Mouse (Mus musculus) neural tube, embryonic 15.5 days (tissue): ENCODE data around the gene Spef2. TPM values are rescaled to one million over a fixed set of nuclear protein-coding genes. Genes with fewer than 3 reads are reported as not detected.
"Not testable (repeated sequence)": the region's sequence is repeated elsewhere in the genome, so short reads cannot be mapped to it uniquely, and the experiment has no call there.

ENCODE experiments used
- ATAC-seq: fragments of 200-750 bp; cut with Nextera tagmentation; 2 replicates; pipeline ENCODE4 v1.8.0; 2017; ENCODE audit warnings: mild to moderate bottlenecking, moderate TSS enrichment, moderate library complexity; ENCODE audit not compliant: low FRiP score
- H3K27ac ChIP-seq: fragments of 300-500 bp; sonication (generic); replicated peaks from 2 replicates; pipeline ENCODE4 v1.5.1; 2015; ENCODE audit warnings: mild to moderate bottlenecking, inconsistent platforms
- H3K27me3 ChIP-seq: fragments of 300-500 bp; sonication (generic); replicated peaks from 2 replicates; pipeline ENCODE4 v1.6.1; 2015; ENCODE audit warnings: inconsistent platforms
- H3K36me3 ChIP-seq: fragments of 300-500 bp; sonication (generic); 2 replicates; pipeline ENCODE4 v1.6.1; 2015; ENCODE audit warnings: inconsistent platforms
- H3K4me1 ChIP-seq: fragments of 300-500 bp; sonication (generic); 2 replicates; pipeline ENCODE4 v1.6.1; 2015; ENCODE audit warnings: inconsistent platforms
- H3K4me2 ChIP-seq: fragments of 300-500 bp; sonication (generic); 2 replicates; pipeline ENCODE4 v1.6.1; 2015; ENCODE audit warnings: inconsistent platforms, mild to moderate bottlenecking, moderate library complexity
- H3K4me3 ChIP-seq: fragments of 300-500 bp; sonication (generic); replicated peaks from 2 replicates; pipeline ENCODE4 v1.5.1; 2015; ENCODE audit warnings: mild to moderate bottlenecking, inconsistent platforms
- H3K9ac ChIP-seq: fragments of 300-500 bp; sonication (generic); replicated peaks from 2 replicates; pipeline ENCODE4 v1.6.1; 2015; ENCODE audit warnings: mild to moderate bottlenecking, inconsistent platforms
- H3K9me3 ChIP-seq: fragments of 300-500 bp; sonication (generic); replicated peaks from 2 replicates; pipeline ENCODE4 v1.6.1; 2016; ENCODE audit warnings: inconsistent platforms
- WGBS: fragments of 180-500 bp; shearing (Covaris S2); methylation state at CpG from one replicate; pipeline ENCODE4 v1.1.7; 2015; ENCODE audit warnings: mixed read lengths; 5-methylcytosine and 5-hydroxymethylcytosine counted together
- polyA plus RNA-seq: library from polyadenylated mRNA; unstranded; fragments of >200 nt; fragmentation: Nextera tagmentation; extraction: Ambion mirVana; gene quantifications from 2 replicates; pipeline ENCODE4 v1.2.1, GENCODE M21; 2015

Spef2 gene
- polyA plus RNA-seq, 1 experiment from 2014 or later, result 1.0 TPM

DNA sequence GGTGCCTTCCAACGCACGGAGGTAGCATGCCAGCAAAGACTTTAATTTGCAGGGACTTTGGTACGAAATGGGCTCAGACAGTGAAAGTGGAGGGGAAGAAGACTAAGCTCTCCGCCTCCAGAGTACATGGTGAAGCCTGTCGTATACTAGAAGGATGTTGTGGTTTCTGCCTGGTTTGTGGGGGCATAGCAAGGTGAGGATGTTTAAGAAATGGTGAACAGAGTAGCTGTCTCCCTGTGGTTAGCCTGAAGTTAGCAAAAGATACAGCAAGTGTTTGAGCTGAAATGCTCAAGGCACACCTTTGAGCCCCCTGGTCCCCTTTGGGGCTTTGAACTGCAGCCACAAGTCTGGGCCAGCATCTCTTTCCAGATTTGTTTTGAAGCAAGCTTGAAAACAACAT, 173.9 kb downstream of the Spef2 start:
- no peaks in the 10 kb centered on the region for H3K36me3 ChIP-seq
- H3K27ac ChIP-seq, result no peak overlapping the region
- H3K27me3 ChIP-seq, result no peaks in the 10 kb centered on the region
- no peaks in the 10 kb centered on the region for H3K9me3 ChIP-seq
- no peak overlapping the region for H3K4me2 ChIP-seq
- H3K9ac ChIP-seq, result no peak overlapping the region
- no peak overlapping the region for H3K4me3 ChIP-seq
- H3K4me1 ChIP-seq, result no peaks in the 10 kb centered on the region
- 92% methylated on average over 5 of the region's 5 CpGs for WGBS
- ATAC-seq, result no peak

DNA sequence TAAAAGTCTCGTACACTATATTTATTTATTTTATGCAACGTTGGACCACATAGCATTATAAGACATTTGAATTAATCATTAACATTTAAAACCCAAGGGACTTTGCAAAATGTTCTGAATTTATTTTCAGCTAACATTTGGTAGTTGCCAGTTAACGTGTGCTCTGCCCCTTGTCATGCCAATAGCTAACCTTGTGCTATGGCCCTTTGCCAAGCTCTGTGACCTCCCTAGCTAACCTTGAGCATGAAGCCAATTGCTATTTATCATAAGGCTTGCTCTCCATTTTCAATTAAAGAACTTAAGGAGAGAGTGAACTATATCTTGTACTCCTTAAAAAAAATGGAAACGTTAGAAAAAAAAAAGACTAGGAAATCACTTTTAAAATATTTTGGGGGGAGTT, 175.3 kb downstream of the Spef2 start:
- H3K4me2 ChIP-seq, result no peak overlapping the region
- no peak for ATAC-seq
- H3K27ac ChIP-seq, result no peak overlapping the region
- no peak overlapping the region for H3K4me3 ChIP-seq
- WGBS, result 87% methylated on average over 4 of the region's 4 CpGs
- no peaks in the 10 kb centered on the region for H3K27me3 ChIP-seq
- no peaks in the 10 kb centered on the region for H3K9me3 ChIP-seq
- no peak overlapping the region for H3K9ac ChIP-seq
- no peaks in the 10 kb centered on the region for H3K36me3 ChIP-seq
- H3K4me1 ChIP-seq, result no peaks in the 10 kb centered on the region

DNA sequence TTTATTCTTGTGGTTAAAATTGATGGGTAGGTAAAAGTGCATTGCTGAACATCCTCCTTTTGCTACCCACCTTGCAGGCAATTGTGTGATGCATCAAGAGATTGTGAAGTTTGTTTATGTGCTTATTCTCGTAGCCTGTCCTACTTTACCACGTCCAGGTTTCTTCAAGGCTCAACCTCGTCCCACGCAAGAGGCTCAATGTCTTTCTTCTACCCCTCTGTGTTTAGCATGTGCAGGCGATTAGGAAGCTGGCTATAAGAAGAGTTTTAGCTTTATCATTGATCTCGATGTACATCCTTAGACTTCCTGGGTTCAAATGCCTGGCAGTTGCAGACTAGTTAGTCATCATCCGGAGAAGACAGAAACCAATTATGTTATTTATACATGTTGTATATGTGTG, 176.0 kb downstream of the Spef2 start:
- H3K4me2 ChIP-seq, result no peak overlapping the region
- no peak overlapping the region for H3K9ac ChIP-seq
- H3K9me3 ChIP-seq, result no peaks in the 10 kb centered on the region
- H3K4me1 ChIP-seq, result no peaks in the 10 kb centered on the region
- WGBS, result 92% methylated on average over 7 of the region's 7 CpGs
- ATAC-seq, result no peak
- H3K4me3 ChIP-seq, result no peak overlapping the region
- no peaks in the 10 kb centered on the region for H3K36me3 ChIP-seq
- no peak overlapping the region for H3K27ac ChIP-seq
- H3K27me3 ChIP-seq, result no peaks in the 10 kb centered on the region

DNA sequence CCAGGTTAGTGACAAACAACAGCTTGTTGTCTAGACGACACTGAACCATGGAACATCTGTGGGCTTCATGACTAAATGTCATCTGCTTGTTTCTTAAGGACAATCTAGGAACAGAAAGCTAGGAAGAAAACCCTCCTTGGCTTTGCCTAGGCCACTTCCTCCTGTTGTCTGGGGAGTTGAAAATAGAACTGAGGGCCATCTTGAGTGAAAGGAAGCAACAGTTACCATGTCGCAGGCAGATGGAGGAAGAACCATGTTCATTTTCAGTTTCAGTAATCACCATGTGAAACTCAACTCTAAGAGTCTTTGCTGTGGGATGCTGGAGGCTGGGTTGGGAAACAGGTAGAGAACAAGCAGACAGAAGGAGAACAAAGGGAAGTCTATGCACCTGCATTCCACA, 176.8 kb downstream of the Spef2 start:
- no peak for ATAC-seq
- H3K4me1 ChIP-seq, result no peaks in the 10 kb centered on the region
- no peaks in the 10 kb centered on the region for H3K27me3 ChIP-seq
- WGBS, result 85% methylated on average over 2 of the region's 2 CpGs
- no peak overlapping the region for H3K9ac ChIP-seq
- H3K9me3 ChIP-seq, result no peaks in the 10 kb centered on the region
- no peak overlapping the region for H3K4me3 ChIP-seq
- H3K36me3 ChIP-seq, result no peaks in the 10 kb centered on the region
- no peak overlapping the region for H3K27ac ChIP-seq
- H3K4me2 ChIP-seq, result no peak overlapping the region

DNA sequence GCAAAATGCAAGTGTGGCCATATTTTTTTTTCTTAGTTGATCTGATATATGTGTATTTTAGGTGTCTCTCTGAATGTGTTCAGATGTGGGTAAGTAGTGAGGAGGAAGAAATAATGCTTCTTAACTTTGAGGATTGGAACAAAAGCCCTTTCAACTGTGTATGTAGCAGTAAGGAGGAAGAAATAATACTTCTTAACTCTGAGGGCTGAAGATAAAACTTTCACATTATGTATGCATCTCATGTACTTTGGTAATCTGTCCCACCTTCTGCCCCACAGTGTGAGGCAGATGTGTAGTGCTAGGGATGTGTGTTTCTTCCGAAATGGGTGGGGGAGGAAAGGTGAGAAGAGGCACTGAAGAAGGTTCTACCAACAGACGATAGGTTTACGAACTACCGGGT, 181.4 kb downstream of the Spef2 start:
- ATAC-seq, result no peak
- Histone ChIP-seq H3K4me2 (no peak overlapping the region), H3K27ac (no peak overlapping the region), H3K4me3 (no peak overlapping the region), H3K9me3 (no peaks in the 10 kb centered on the region), H3K4me1 (no peaks in the 10 kb centered on the region), H3K27me3 (no peaks in the 10 kb centered on the region), H3K36me3 (no peaks in the 10 kb centered on the region), H3K9ac (no peak overlapping the region)
- WGBS, result 94% methylated on average over 4 of the region's 4 CpGs

DNA sequence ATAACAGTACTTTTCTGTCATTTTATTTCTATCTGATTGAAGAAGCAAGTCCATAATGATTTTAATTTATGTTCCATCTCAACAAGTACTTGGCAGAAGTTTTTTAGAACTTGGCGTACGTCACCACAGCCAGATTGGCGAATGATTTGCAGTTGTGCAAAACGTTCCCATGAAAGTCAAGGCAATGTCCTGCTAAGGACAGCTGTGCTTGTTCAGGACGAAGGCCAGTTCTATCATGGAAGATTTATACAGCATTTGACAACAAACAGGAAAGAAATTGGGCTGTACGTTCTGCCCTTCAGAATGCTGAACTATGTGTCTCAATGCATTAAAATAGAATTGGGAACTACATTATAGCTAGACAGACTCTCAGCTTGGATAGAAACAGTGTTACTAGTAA, 183.3 kb downstream of the Spef2 start:
- Histone ChIP-seq H3K9me3 (no peaks in the 10 kb centered on the region), H3K36me3 (no peaks in the 10 kb centered on the region), H3K4me1 (no peaks in the 10 kb centered on the region), H3K4me2 (no peak overlapping the region), H3K27me3 (no peaks in the 10 kb centered on the region), H3K9ac (no peak overlapping the region), H3K27ac (no peak overlapping the region), H3K4me3 (no peak overlapping the region)
- no peak for ATAC-seq
- WGBS, result 77% methylated on average over 6 of the region's 6 CpGs

DNA sequence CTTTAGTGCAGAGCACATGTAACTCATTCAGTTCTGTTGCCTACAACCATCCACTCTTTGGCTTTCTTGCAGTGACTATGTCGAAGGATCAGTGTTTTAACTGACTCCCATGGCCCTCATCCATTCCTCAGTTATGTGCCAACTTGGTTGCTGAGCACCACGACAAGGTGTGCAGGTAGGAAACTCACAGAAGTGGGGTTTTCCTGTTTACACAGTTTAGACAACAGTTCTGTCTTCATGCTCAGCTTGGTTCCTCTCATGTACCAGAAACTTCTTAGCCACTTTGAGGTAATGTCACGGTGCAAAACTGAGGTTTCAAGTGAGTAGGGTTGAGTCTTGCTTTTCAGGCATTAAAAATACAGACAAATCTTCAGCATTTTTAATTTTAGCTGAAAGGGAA, 184.5 kb downstream of the Spef2 start:
- Histone ChIP-seq H3K36me3 (no peaks in the 10 kb centered on the region), H3K9me3 (no peaks in the 10 kb centered on the region), H3K27ac (no peak overlapping the region), H3K4me1 (no peaks in the 10 kb centered on the region), H3K4me3 (no peak overlapping the region), H3K4me2 (no peak overlapping the region), H3K27me3 (no peaks in the 10 kb centered on the region), H3K9ac (no peak overlapping the region)
- WGBS, result 86% methylated on average over 3 of the region's 3 CpGs
- ATAC-seq, result no peak

DNA sequence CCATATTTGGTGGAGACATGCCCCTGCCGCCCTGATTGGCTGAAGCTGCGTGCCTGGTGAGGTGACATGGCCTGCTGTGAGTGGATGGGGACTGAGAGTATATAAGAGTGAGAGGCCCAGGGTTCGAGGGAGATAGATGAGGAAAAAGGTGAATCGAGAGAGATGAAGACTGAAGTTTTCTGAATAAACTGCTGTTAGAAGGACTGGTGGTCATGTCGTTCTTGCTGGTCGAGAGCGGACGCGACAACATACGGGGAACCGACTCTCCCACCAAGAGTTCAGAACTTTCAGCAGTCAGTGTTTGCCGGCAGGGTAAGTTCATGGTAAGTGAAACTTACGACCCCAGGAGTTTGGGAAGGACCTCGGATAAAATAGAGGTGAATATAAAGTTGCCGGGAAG, 191.4 kb downstream of the Spef2 start:
- H3K4me1 ChIP-seq, ATAC-seq, H3K27ac ChIP-seq, H3K9me3 ChIP-seq, H3K4me2 ChIP-seq, H3K9ac ChIP-seq, H3K4me3 ChIP-seq, H3K36me3 ChIP-seq, H3K27me3 ChIP-seq: not testable (repeated sequence)
- WGBS, result 93% methylated on average over 15 of the region's 15 CpGs

DNA sequence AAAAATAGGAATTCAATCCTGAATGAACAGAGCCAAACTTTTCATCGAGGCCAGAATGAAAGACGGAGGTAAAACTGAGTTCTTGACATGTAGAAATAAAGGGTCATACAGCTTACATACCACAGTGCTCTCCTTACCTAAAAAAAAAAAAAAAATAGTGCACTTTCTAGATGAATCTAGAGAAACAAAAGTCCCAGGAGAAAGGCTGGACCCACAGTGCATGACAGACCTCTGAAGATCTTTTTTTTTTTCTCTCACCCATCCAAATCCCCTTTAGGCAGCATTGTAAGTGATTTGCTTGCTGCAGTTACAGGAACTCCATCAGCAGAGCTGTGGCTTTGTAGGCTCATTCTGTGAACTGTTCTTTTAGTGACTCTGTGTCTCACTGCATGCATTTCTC, 199.7 kb downstream of the Spef2 start:
- no peak overlapping the region for H3K9ac ChIP-seq
- H3K27me3 ChIP-seq, result no peaks in the 10 kb centered on the region
- ATAC-seq, result no peak
- H3K27ac ChIP-seq, result no peak overlapping the region
- H3K4me1 ChIP-seq, result no peaks in the 10 kb centered on the region
- H3K4me2 ChIP-seq, result no peak overlapping the region
- no peaks in the 10 kb centered on the region for H3K9me3 ChIP-seq
- H3K36me3 ChIP-seq, result no peaks in the 10 kb centered on the region
- H3K4me3 ChIP-seq, result no peak overlapping the region
- WGBS, result 98% methylated on average over 2 of the region's 2 CpGs

DNA sequence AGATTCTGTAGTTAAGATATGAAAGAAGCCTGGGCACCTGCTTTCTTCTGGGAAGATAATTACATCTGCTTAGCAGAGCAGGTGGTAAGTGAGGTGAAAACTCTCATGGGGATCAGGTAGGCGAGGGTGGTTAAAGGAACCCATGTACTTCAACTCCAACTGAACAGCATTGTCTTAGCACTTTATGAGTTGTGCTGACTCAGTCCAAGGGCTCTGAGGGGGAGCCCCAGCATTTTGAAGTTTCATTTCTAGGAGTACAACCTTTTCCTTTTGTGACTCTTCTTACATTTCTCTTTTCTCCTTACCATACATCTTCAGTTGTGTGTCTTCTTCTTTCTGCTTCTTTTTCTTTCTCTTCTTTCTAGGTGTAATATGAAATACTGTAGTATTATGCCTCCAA, 213.5 kb downstream of the Spef2 start:
- Histone ChIP-seq H3K9me3 (no peaks in the 10 kb centered on the region), H3K4me2 (no peak overlapping the region), H3K4me3 (no peak overlapping the region), H3K27me3 (no peaks in the 10 kb centered on the region), H3K4me1 (no peaks in the 10 kb centered on the region), H3K27ac (no peak overlapping the region), H3K36me3 (no peaks in the 10 kb centered on the region), H3K9ac (no peak overlapping the region)
- ATAC-seq, result no peak
- WGBS, result 88% methylated on average over 1 of the region's 1 CpGs

DNA sequence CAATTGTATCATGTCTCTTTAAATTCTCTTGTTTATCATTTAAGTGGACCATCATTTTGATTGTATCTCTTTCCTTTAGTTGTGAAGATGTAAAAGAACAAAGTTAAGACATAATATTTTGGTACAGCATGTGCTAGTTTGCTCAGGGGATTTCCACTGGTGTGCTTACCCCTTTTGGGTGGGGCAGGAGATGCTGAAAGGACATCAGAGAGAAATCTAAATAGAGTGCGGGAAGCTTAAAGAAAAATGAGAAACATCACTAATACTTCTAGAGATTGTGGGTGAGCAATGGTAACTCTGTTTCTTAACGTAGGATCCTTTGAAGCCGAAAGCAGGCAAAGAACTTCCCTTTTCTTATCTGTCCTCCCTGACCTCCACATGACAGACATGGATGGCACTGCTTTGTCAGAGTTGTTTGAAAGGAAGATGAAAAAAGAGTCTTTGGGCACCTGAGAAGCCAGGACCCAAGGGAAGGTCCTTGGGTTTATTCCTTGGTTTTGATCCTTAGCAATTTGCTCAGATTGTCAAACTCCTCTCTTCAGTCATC, 215.2 kb downstream of the Spef2 start:
- Histone ChIP-seq H3K9me3 (no peaks in the 10 kb centered on the region), H3K27ac (no peak overlapping the region), H3K27me3 (no peaks in the 10 kb centered on the region), H3K9ac (no peak overlapping the region), H3K4me1 (no peaks in the 10 kb centered on the region), H3K36me3 (no peaks in the 10 kb centered on the region), H3K4me3 (no peak overlapping the region), H3K4me2 (no peak overlapping the region)
- ATAC-seq, result no peak
- 92% methylated on average over 3 of the region's 3 CpGs for WGBS

DNA sequence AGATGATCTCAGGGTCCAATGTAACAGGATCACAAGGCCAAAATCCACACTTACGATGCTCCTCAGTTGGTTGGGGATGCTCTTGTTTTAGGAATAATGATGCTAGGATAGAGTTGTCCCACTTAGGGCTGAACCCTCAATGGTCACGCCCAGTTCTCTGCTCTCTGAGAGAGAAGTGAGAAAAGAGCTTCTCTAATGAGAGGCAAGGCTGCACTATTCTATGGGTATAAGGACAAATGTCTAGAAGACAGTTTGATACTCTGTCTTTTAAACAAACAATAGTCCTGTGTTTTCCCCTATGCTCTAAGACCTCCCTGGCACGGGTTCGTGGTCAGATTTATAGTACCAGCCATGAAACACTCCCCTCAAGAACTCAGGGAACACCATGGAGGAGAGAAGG, 218.6 kb downstream of the Spef2 start, which contains the start of gene Il7r:
Gene Il7r, minus strand, starts transcription at position 101 of the 400 bp plus-strand sequence.
- H3K4me2 ChIP-seq, result no peak within 1 kb of the TSS
- H3K9ac ChIP-seq, result no peak within 1 kb of the TSS
- no peak for ATAC-seq
- no peak within 1 kb of the TSS for H3K4me3 ChIP-seq
- no peak within 1 kb of the TSS for H3K27ac ChIP-seq
- H3K4me1 ChIP-seq, result no peaks in the 10 kb centered on the region
- no peaks in the 10 kb centered on the region for H3K36me3 ChIP-seq
- H3K9me3 ChIP-seq, result no peaks in the 10 kb centered on the region
- no peaks in the 10 kb centered on the region for H3K27me3 ChIP-seq
- 82% methylated on average over 4 of the region's 4 CpGs for WGBS

DNA sequence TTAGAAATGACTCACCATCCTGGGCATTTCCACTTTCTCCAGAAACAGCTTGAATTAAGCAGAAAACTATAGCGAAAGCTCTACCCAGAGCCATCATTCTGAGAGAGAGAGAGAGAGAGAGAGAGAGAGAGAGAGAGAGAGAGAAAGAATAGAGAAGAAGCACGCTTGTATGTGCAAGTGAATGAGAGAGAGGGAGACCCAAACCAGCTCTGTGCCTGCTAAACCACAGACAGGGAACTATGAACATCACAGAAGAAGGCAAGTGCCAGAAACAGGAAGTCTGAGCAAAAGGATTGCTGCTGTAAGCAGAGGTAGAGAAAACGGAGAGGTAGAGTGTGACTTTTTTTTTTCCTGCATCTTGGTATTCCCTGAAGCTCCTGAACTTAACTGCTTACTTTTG, 219.0 kb downstream of the Spef2 start:
- H3K4me2 ChIP-seq, result no peak overlapping the region
- no peak overlapping the region for H3K4me3 ChIP-seq
- H3K9ac ChIP-seq, result no peak overlapping the region
- H3K4me1 ChIP-seq, result no peaks in the 10 kb centered on the region
- no peak for ATAC-seq
- WGBS, result 91% methylated on average over 3 of the region's 3 CpGs
- H3K27me3 ChIP-seq, result no peaks in the 10 kb centered on the region
- H3K27ac ChIP-seq, result no peak overlapping the region
- no peaks in the 10 kb centered on the region for H3K36me3 ChIP-seq
- no peaks in the 10 kb centered on the region for H3K9me3 ChIP-seq
